Mouse (Mus musculus): Measurements from ENCODE around the gene Tmsb4x. TPM values are rescaled to one million over a fixed set of nuclear protein-coding genes. Genes with fewer than 3 reads are reported as not detected.

Tmsb4x gene
- polyA plus RNA-seq, 1 experiment from 2014 or later, result 1,473 TPM

- Histone ChIP-seq H3K9ac (no peak overlapping the region), H3K9me3 (replicated peaks) (no peaks in the 10 kb centered on the region), H3K36me3 (no peaks in the 10 kb centered on the region), H3K4me1 (0 out of 2 replicates have a peak, but pooled peaks cover 11% of the 10 kb centered on the region), H3K4me3 (no peak overlapping the region), H3K27me3 (replicated peaks) (peaks cover 30% of the 10 kb centered on the region), H3K4me2 (no peak overlapping the region), H3K27ac (no peak overlapping the region)
- 42% methylated on average over 9 of the region's 9 CpGs for WGBS (ENCODE audit: insufficient replicate concordance)
- no peak for ATAC-seq
These were observed 2.9 kb upstream of the Tmsb4x start for GRCm38 (mm10) chrX:167211871-167212555.

- 13% methylated on average over 6 of the region's 6 CpGs for WGBS (ENCODE audit: insufficient replicate concordance)
- Histone ChIP-seq H3K36me3 (no peaks in the 10 kb centered on the region), H3K9me3 (replicated peaks) (no peaks in the 10 kb centered on the region), H3K27me3 (replicated peaks) (peaks cover 30% of the 10 kb centered on the region), H3K4me2 (peak overlapping the region; percentile 73), H3K4me1 (0 out of 2 replicates have a peak, but pooled peaks cover 11% of the 10 kb centered on the region), H3K27ac (0 out of 2 replicates have a peak overlapping the region, but pooled peaks have one; percentile 30), H3K4me3 (no peak overlapping the region; the same call in 1 of the 2 replicates), H3K9ac (no peak overlapping the region)
- ATAC-seq, result no peak
These were observed 1.2 kb upstream of the Tmsb4x start for GRCm38 (mm10) chrX:167210319-167210728.

GRCm38 (mm10) chrX:167209828-167210227, 713 bp upstream of the Tmsb4x start:
- Histone ChIP-seq H3K4me2 (peak overlapping the region; percentile 73), H3K4me3 (peak overlapping the region; percentile 60; the same call in 1 of the 2 replicates), H3K27ac (0 out of 2 replicates have a peak overlapping the region, but pooled peaks have one; percentile 30), H3K4me1 (0 out of 2 replicates have a peak, but pooled peaks cover 11% of the 10 kb centered on the region), H3K9me3 (replicated peaks) (no peaks in the 10 kb centered on the region), H3K9ac (no peak overlapping the region), H3K27me3 (replicated peaks) (peaks cover 30% of the 10 kb centered on the region), H3K36me3 (no peaks in the 10 kb centered on the region)
- 41% methylated on average over 8 of the region's 8 CpGs for WGBS (ENCODE audit: insufficient replicate concordance)
- ATAC-seq, result no peak

GRCm38 (mm10) chrX:167208506-167208820, 652 bp downstream of the Tmsb4x start:
- H3K4me1 ChIP-seq, result 0 out of 2 replicates have a peak, but pooled peaks cover 11% of the 10 kb centered on the region
- no peaks in the 10 kb centered on the region for H3K36me3 ChIP-seq
- H3K9me3 ChIP-seq (replicated peaks), result no peaks in the 10 kb centered on the region
- peak overlapping the region; percentile 67 for H3K27ac ChIP-seq
- no peak for ATAC-seq
- peaks cover 30% of the 10 kb centered on the region for H3K27me3 ChIP-seq (replicated peaks)
- 15% methylated on average over 16 of the region's 16 CpGs for WGBS (ENCODE audit: insufficient replicate concordance)
- H3K9ac ChIP-seq, result peak overlapping the region; percentile 68
- H3K4me3 ChIP-seq, result peak overlapping the region; percentile 60
- H3K4me2 ChIP-seq, result peak overlapping the region; percentile 73

GRCm38 (mm10) chrX:167207741-167208505, 1.2 kb downstream of the Tmsb4x start:
- peak overlapping the region; percentile 68 for H3K9ac ChIP-seq
- 12% methylated on average over 25 of the region's 25 CpGs for WGBS (ENCODE audit: insufficient replicate concordance)
- 0 out of 2 replicates have a peak, but pooled peaks cover 11% of the 10 kb centered on the region for H3K4me1 ChIP-seq
- H3K36me3 ChIP-seq, result no peaks in the 10 kb centered on the region
- H3K27ac ChIP-seq, result peak overlapping the region; percentile 67
- ATAC-seq, result no peak
- H3K4me3 ChIP-seq, result peak overlapping the region; percentile 60
- peaks cover 30% of the 10 kb centered on the region for H3K27me3 ChIP-seq (replicated peaks)
- H3K9me3 ChIP-seq (replicated peaks), result no peaks in the 10 kb centered on the region
- peak overlapping the region; percentile 73 for H3K4me2 ChIP-seq

GRCm38 (mm10) chrX:167205813-167206520, 3.1 kb downstream of the Tmsb4x start:
- no peaks in the 10 kb centered on the region for H3K9me3 ChIP-seq (replicated peaks)
- H3K27ac ChIP-seq, result no peak overlapping the region
- H3K4me2 ChIP-seq, result no peak overlapping the region
- WGBS (ENCODE audit: insufficient replicate concordance), result 24% methylated on average over 8 of the region's 8 CpGs
- H3K4me3 ChIP-seq, result no peak overlapping the region
- H3K9ac ChIP-seq, result no peak overlapping the region
- 0 out of 2 replicates have a peak, but pooled peaks have one; percentile 35 for ATAC-seq
- H3K4me1 ChIP-seq, result 0 out of 2 replicates have a peak, but pooled peaks cover 11% of the 10 kb centered on the region
- H3K27me3 ChIP-seq (replicated peaks), result peaks cover 30% of the 10 kb centered on the region
- H3K36me3 ChIP-seq, result no peaks in the 10 kb centered on the region

- H3K36me3 ChIP-seq, result no peaks in the 10 kb centered on the region
- WGBS (ENCODE audit: insufficient replicate concordance), result 23% methylated on average over 2 of the region's 2 CpGs
- no peak overlapping the region for H3K27ac ChIP-seq
- no peaks in the 10 kb centered on the region for H3K4me1 ChIP-seq
- no peaks in the 10 kb centered on the region for H3K9me3 ChIP-seq (replicated peaks)
- ATAC-seq, result no peak
- H3K9ac ChIP-seq, result no peak overlapping the region
- H3K27me3 ChIP-seq (replicated peaks), result no peaks in the 10 kb centered on the region
- no peak overlapping the region for H3K4me3 ChIP-seq
- no peak overlapping the region for H3K4me2 ChIP-seq
These were observed 7.8 kb downstream of the Tmsb4x start for GRCm38 (mm10) chrX:167201365-167201764.

- no peak overlapping the region for H3K4me3 ChIP-seq
- H3K27ac ChIP-seq, result no peak overlapping the region
- ATAC-seq, result no peak
- no peaks in the 10 kb centered on the region for H3K36me3 ChIP-seq
- H3K27me3 ChIP-seq (replicated peaks), result no peaks in the 10 kb centered on the region
- H3K4me2 ChIP-seq, result no peak overlapping the region
- no peaks in the 10 kb centered on the region; the same call in 1 of the 2 replicates for H3K4me1 ChIP-seq
- H3K9ac ChIP-seq, result no peak overlapping the region
- 47% methylated on average over 2 of the region's 2 CpGs for WGBS (ENCODE audit: insufficient replicate concordance)
- no peaks in the 10 kb centered on the region for H3K9me3 ChIP-seq (replicated peaks)
These were observed 13.9 kb downstream of the Tmsb4x start for GRCm38 (mm10) chrX:167195228-167195649.

- H3K9ac ChIP-seq, result no peak overlapping the region
- no peaks in the 10 kb centered on the region for H3K36me3 ChIP-seq
- H3K27me3 ChIP-seq (replicated peaks), result no peaks in the 10 kb centered on the region
- no peak overlapping the region for H3K4me3 ChIP-seq
- H3K27ac ChIP-seq, result no peak overlapping the region
- no peaks in the 10 kb centered on the region for H3K9me3 ChIP-seq (replicated peaks)
- no peak overlapping the region for H3K4me2 ChIP-seq
- no peak for ATAC-seq
- 31% methylated on average over 2 of the region's 2 CpGs for WGBS (ENCODE audit: insufficient replicate concordance)
- H3K4me1 ChIP-seq, result no peaks in the 10 kb centered on the region
These were observed 22.8 kb downstream of the Tmsb4x start for GRCm38 (mm10) chrX:167186306-167186705.

GRCm38 (mm10) chrX:167183535-167183934, 25.6 kb downstream of the Tmsb4x start:
- H3K4me3 ChIP-seq, result no peak overlapping the region
- ATAC-seq, result no peak
- H3K9ac ChIP-seq, result no peak overlapping the region
- 63% methylated on average over 6 of the region's 6 CpGs for WGBS (ENCODE audit: insufficient replicate concordance)
- no peaks in the 10 kb centered on the region for H3K4me1 ChIP-seq
- H3K36me3 ChIP-seq, result no peaks in the 10 kb centered on the region
- H3K9me3 ChIP-seq (replicated peaks), result no peaks in the 10 kb centered on the region
- H3K27me3 ChIP-seq (replicated peaks), result no peaks in the 10 kb centered on the region
- H3K4me2 ChIP-seq, result no peak overlapping the region
- H3K27ac ChIP-seq, result no peak overlapping the region

- Histone ChIP-seq H3K4me1 (no peaks in the 10 kb centered on the region), H3K4me3 (no peak overlapping the region), H3K9me3 (replicated peaks) (no peaks in the 10 kb centered on the region), H3K9ac (no peak overlapping the region), H3K27me3 (replicated peaks) (0 out of 2 replicates have a peak, but pooled peaks cover 3% of the 10 kb centered on the region), H3K4me2 (no peak overlapping the region), H3K36me3 (no peaks in the 10 kb centered on the region), H3K27ac (no peak overlapping the region)
- WGBS (ENCODE audit: insufficient replicate concordance), result 79% methylated on average over 5 of the region's 5 CpGs
- ATAC-seq, result no peak
These were observed 26.7 kb downstream of the Tmsb4x start for GRCm38 (mm10) chrX:167182411-167182810.
